Mouse (Mus musculus): ENCODE data around the gene Nlrx1.

GRCm38 (mm10) chr9:44250445-44250844, 18.0 kb downstream of the Nlrx1 start:
- TF ChIP-seq CTCF (IDR thresholded peaks at IDR 0.05; ENCODE audit: low read depth, low read length): no peak
- no peak for TF ChIP-seq POLR2A (IDR thresholded peaks at IDR 0.05; ENCODE audit: borderline replicate concordance, low read depth, low read length)

Data from bone marrow macrophage, adult 2 months (primary cell).